Mouse (Mus musculus): Measurements from ENCODE around the gene 1700001C19Rik. TPM values are rescaled to one million over a fixed set of nuclear protein-coding genes. Genes with fewer than 3 reads are reported as not detected.

The 1700001C19Rik gene
- total RNA-seq (2017): not detected in 2 replicates

DNA sequence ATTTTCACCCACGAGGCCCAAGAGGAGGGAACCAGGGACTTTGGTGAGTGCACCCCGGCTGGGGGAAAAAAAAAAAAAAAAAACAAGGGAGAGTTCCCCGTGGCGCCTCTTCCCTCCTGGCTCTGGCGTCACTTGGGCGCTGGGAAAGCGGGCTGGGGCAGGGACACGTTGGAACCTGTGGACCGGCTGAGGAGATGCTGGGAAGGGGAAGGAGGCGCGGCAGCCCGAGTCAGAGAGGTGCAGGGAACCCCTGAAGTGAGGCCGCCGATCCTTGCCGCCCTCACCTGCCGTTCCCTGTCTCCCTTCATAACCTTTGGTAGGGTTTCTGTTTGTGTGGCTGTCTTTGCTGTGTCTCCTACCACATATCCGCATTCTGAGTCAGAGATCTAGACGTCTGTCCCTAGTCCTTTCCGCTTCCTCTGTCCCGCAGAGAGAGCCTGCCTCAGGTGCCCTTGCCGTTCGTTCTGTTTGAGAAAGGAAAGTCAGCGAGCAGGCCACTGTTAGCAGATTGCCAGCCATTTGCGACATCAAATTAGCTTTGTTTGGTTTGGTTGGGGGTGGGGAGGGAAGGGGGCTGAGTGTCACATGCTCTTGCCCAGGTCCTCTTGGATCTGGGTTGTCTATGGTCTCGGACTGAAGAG, at the start of gene 1700001C19Rik:
Gene 1700001C19Rik, minus strand, starts transcription at position 470 of the 641 bp plus-strand sequence.
- 0 out of 2 replicates have a peak, but pooled peaks have one; percentile 31 for ATAC-seq (ENCODE audit: extremely low read depth, insufficient number of reproducible peaks, low FRiP score, poor library complexity, severe bottlenecking)

DNA sequence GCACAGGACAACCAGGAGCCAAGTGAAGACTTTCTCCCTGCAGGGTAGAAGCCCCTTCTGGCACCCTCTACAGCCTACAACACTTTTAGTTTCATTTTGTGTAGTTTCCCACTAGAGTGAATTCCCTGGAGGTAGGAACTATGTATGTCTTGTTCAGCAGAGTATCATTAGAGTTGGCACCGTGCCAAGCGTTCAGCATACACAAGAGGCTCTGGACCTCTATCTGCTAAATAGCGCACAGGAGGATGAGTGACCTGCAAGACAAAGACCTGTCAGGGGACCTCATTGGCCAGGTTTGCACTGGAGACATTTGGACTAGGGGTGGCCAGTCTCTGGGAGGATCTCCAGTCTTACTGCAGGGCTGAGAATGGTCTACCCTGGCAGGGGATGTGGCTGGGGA, 48.6 kb upstream of the 1700001C19Rik start:
- no peak for ATAC-seq (ENCODE audit: extremely low read depth, insufficient number of reproducible peaks, low FRiP score, poor library complexity, severe bottlenecking)

DNA sequence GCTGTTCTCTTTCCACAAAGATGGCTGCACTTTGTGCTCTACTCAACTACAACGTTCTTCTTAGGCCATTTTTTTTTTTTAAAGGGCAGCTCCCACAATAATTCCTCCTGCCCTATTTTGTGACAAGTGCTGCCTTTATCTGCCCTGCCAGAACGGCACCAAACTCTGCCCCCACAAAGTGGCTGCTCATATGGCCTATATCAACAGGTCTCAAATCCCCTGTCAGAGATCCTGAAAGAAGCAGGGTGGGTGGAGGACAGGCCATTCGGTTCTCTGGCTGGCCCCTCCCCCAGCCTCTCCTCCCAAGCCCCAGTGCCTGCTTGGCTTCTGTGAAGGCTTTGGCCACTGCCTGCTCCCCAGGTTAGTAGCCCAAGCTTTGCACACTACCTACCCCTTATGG, 47.8 kb upstream of the 1700001C19Rik start:
- ATAC-seq (ENCODE audit: extremely low read depth, insufficient number of reproducible peaks, low FRiP score, poor library complexity, severe bottlenecking): no peak

DNA sequence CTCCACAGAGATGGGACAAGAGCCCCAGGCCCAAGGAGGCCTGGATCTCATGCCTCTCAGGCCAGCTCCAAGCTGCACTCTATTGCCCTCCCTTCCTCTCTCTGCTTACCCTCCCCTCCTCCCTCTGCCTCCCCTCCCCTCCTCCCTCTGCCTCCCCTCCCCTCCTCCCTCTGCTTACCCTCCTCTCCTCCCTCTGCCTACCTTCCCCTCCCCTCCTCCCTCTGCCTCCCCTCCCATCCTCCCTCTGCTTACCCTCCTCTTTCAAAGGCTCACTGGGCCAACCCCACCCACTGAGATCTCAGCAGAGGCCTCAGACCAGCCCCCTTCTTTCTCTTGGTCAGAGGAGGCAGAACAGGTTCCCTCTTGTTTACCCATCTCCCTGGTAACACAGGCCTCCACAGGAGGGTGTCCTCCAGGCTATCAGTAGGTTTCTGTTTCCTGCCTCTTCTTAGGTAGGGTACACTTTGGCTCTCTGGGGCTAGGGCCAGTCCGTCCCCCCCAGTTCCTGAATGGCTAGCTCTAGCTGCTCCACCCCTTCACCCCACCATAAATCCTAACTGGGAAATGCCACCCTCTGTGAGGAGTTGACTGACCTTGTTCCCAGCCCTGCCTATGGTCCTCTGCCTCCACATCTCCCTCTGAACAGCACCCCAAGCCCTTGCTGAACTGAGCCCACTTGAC, 47.2 kb upstream of the 1700001C19Rik start:
- ATAC-seq (ENCODE audit: extremely low read depth, insufficient number of reproducible peaks, low FRiP score, poor library complexity, severe bottlenecking): no peak

DNA sequence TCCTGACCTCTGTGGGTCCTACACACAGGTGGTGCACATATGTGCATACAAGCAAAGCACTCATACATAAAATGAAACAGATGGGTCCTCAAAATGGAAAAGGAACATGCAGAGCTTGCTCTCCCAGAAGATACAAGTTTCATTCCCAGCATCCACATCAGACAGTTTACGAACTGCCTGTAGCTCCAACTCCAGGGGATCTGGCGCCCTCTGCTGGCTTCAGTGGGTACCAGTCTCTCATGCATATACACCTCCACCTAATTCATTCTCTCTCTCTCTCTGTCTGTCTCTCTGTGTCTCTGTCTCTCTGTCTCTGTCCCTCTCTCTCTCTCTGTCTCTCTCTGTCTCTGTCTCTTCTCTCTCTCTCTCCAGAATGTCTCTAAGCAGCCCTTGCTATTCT, 45.2 kb upstream of the 1700001C19Rik start:
- ATAC-seq (ENCODE audit: extremely low read depth, insufficient number of reproducible peaks, low FRiP score, poor library complexity, severe bottlenecking): no peak

DNA sequence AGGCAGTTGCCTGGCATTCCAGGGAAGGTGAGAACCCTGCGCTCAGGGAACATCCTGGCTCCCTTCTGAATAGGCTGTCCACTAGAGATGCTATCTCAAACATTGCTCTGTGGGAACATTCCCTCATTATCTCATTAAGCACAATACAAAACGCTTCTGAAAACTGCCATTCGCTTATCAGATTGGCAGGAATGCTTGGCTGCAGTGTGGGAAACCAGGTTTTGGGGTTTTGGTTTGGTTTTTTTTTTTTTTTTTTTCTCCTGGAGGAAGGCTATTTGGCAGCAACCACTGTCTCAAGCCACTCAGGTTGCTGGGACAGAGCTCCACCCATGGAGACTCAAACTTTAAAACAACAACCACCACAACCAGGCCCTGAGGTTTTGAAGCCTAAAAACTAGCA, 42.7 kb upstream of the 1700001C19Rik start:
- no peak for ATAC-seq (ENCODE audit: extremely low read depth, insufficient number of reproducible peaks, low FRiP score, poor library complexity, severe bottlenecking)

DNA sequence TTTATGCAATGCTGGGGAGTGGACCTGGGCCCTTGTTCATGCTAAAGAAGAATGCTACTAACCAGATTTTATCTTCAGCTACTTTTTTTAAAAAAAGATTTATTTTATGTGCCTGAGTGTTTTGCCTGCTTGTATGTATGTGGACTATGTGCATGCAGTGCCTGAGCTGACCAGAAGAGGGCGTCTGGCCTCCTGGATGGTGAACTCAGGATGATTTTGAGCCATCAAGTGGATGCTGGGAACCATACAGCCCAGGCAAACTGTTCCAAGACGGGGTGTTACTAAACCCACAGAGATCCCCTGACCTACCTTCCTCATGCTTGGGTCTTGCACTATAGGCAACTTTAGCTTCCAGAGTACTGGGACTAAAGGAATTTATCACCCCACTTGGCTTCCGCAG, 38.5 kb upstream of the 1700001C19Rik start:
- no peak for ATAC-seq (ENCODE audit: extremely low read depth, insufficient number of reproducible peaks, low FRiP score, poor library complexity, severe bottlenecking)

DNA sequence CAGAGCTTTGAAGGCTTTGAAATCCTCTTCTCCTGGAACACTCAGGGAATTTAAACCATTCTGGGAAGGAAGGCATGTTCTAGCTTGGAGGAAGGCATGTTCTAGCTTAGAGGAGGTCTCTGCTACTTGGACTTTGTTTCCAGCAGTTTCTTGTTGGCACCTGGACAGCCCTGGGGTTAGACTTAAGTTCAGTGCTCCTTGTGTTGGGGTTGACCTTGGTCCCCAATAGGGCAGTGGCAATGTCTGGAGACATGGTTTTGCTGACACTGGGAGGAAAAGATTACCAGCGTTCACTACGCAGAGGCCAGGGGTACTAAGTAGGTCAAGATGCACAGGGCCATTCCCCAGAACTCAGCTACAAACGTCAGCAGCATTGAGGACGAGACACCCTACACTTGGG, 38.0 kb upstream of the 1700001C19Rik start:
- no peak for ATAC-seq (ENCODE audit: extremely low read depth, insufficient number of reproducible peaks, low FRiP score, poor library complexity, severe bottlenecking)

DNA sequence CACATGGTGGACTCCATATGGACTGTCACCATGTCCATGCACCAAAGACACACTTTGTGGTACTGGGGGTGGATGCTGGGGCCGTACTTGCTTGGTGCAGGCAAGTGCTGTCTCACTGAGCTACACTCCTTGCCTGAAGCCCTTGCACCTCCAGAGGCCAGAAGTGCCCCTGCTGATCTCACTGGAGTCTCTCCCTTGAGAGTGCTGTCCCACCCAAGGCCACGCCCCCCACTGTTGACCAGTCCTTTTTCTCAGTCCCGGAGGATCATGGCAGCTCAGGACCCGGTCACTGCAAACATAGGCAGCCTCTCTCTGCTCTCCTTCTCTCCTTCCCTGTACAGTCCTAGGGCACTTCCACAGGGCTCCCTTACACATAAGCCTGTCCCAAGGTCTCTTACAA, 37.1 kb upstream of the 1700001C19Rik start:
- ATAC-seq (ENCODE audit: extremely low read depth, insufficient number of reproducible peaks, low FRiP score, poor library complexity, severe bottlenecking): no peak

DNA sequence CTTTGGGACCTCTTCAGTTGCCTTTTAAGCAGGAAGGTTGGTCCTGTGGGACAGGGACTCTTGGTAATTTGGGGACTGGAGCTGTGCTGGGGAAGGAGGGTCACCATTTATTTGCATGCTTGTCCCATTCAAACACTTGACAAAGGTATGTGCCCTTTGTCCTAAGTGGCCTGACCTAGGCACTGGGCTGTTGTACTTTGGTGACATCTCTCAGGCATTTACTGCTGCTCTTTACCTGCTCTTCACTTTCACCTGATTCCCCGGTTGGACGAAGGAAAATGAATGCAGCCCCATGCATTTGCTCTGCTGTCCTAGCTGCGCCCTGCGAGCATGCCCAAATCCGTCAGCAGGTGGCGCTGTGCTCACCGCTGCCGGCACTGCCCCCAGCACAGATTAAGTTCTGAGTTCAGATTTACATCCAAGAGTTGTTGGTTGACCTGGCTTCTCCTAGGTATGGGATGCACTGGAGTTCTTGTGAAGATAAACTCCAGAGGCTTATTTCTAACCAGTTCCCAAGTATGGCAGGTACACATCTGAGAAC, 36.3 kb upstream of the 1700001C19Rik start:
- peak; percentile 61 for ATAC-seq (ENCODE audit: extremely low read depth, insufficient number of reproducible peaks, low FRiP score, poor library complexity, severe bottlenecking)

DNA sequence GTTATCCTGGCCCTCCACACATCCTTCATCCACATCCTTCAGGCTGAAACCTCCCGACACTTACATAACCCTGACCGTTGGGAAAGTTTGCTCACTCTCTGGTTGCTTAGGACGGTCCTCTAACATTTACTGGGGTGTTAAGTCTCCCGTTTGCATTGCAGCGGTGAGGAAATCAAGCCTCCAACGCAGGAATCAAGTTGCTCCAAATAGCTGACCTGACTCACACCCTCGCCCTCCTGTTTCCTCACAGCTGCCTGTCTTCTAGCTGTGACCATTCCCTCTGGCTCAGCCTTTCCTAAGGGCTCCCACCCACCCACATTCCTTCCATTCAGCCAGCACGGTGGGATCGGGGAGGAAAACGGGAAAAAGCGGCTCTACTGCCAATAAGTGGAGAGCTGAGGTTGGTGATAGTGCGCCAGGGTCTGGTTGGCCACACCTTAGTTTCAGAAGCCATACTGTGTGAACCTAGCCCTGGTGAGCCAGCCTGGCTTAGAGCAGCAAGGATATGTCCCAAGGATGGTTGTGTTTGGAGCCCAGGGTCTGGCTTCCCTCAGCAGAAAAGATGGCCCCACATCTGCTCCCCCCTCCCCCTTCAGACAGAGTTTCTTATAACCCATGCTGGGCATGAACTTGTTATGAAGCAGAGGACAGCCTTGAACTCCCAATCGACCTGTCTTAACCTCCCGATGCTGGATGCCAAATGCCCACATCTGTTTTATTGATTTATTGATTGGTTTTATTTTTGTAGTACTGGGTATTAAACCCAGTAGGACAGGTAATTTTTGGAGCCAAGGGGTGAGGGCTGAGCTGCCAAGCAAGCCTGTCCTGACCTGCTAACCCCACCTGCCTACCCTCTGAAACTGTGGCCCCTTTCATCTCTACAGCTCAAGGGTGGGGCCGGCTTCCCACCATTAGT, 35.5 kb upstream of the 1700001C19Rik start:
- no peak for ATAC-seq (ENCODE audit: extremely low read depth, insufficient number of reproducible peaks, low FRiP score, poor library complexity, severe bottlenecking)

DNA sequence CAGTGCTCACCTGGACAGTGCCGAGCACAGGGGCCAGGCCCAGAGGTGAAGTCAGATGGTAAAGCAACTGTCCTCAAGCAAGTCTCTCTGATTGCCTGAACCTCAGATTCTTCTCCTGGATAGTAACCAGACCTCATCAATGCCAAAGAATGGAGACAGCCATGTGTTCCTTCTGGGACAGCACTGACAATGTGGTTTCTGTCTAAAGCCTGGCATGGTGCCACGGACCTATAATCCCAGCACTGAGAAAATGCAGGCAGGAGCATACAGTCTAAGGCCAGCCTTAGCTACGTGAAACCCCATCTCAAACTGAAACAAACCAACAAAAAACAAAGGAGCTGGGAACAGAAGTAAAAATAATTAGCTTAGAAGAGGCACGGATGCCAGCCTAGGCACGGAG, 33.5 kb upstream of the 1700001C19Rik start:
- no peak for ATAC-seq (ENCODE audit: extremely low read depth, insufficient number of reproducible peaks, low FRiP score, poor library complexity, severe bottlenecking)

DNA sequence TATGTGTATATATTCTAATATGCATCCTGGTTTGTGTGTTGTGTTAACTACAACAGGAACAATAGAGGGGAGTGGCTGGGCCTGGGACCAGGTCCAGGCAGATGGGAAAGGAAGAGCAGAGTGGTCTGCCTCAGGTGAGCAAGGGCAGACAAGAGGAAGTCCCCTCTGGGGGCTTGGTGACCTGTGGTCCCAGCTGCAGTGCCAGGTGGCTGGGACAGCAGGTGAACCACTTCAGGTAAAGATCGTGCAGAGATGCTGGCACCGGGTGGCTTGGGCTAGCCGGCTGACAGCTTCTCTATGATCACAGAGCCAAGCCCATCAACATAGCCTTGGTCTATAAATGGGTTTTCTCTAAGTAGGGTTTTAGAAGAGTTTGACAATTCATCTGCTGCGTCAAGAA, 32.9 kb upstream of the 1700001C19Rik start:
- no peak for ATAC-seq (ENCODE audit: extremely low read depth, insufficient number of reproducible peaks, low FRiP score, poor library complexity, severe bottlenecking)

DNA sequence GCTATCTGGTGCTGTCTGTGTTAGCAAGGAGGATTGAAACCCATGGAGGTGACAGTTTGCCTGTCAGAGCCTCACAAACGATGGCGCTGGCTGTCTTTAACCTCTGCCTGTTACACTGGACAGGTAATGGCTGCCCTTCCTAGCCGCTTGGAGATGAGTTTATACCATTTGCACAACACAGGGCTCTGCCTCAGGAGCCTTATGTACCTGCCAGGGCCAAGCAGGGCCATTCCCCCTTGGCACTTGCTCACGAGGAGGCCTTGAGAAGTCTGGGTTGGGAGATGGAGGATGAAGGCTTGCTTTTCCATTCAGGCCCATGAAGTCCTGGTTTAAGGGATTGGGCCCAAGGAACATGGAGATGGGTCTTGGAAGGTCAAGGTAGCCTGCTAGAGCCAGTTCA, 32.5 kb upstream of the 1700001C19Rik start:
- ATAC-seq (ENCODE audit: extremely low read depth, insufficient number of reproducible peaks, low FRiP score, poor library complexity, severe bottlenecking): no peak

DNA sequence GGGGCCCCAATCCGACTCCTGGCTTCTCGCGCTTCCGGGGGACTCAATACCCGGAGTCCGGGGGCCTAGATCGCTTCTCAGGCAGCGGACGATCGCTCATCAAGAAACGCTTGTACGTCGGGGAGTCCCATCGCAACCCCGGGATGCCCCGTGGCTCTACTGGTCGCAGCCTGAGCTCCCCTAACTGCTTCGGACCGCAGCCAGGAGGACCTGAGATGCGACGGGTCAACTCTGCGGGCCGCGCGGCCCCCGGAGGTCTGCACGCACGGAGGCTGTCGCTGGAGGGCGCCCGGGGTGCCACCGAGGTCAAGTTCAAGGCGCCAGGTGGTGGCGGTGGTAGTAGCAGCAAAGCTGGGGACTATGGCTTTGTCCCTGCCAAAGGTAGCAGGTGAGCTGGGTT, 31.3 kb upstream of the 1700001C19Rik start:
- no peak for ATAC-seq (ENCODE audit: extremely low read depth, insufficient number of reproducible peaks, low FRiP score, poor library complexity, severe bottlenecking)

DNA sequence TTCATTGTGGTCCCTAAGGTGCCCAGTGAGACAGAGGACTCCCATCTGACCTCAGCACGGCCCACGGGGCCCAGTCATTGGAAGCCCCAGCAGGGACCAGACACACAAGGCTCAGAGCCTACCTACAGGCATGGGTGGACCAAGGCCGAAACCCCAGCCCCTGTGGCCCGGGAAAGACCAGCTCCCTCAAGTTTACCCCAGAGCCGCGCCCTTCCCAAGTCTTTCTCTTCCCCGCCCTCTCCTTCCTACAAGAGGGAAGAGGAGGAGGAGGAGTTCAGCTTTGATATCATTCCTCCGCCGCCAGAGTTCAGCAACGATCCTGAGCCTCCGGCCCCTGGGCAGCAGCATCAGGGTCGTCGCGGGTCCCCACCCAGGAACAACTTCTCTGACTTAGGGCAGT, 30.9 kb upstream of the 1700001C19Rik start:
- ATAC-seq (ENCODE audit: extremely low read depth, insufficient number of reproducible peaks, low FRiP score, poor library complexity, severe bottlenecking): no peak

DNA sequence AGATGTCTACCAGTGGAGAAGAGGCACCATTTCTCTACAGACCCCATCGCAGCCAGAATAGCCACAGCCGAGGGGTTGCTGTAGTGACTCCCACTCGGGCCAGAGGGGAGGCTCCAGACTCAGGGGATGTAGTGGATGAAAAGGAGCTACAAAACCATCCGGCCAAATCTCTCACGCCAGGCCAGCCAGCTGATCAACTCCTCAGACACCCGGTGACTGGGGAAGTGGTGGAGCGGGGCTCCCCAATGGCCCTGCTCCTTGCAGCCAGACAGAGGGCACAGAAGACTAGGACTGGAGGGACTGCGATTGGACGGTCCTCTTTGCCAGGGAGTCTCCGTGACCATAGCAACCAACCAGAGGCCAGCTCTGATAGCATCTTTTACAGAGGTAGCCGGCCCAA, 30.5 kb upstream of the 1700001C19Rik start:
- ATAC-seq (ENCODE audit: extremely low read depth, insufficient number of reproducible peaks, low FRiP score, poor library complexity, severe bottlenecking): no peak

DNA sequence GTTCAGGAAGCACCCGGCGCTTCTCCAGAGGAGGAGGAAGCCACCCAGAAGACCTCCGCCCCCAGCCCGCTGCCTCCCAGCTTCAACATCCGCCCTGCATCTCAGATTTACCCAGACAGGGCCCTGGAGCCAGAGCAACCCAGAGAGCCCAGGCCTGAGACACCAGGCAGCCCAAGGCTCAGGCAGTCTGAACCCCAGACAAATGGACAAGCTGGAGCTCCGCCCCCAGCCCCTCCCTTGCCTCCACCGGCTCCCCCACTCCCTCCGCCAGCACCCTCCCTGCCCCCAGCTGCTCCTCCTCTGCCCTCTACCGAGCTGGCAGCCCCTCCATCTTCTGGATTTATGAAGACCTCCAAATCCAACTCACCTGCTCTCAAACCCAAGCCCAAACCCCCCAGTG, 29.1 kb upstream of the 1700001C19Rik start:
- ATAC-seq (ENCODE audit: extremely low read depth, insufficient number of reproducible peaks, low FRiP score, poor library complexity, severe bottlenecking): no peak

DNA sequence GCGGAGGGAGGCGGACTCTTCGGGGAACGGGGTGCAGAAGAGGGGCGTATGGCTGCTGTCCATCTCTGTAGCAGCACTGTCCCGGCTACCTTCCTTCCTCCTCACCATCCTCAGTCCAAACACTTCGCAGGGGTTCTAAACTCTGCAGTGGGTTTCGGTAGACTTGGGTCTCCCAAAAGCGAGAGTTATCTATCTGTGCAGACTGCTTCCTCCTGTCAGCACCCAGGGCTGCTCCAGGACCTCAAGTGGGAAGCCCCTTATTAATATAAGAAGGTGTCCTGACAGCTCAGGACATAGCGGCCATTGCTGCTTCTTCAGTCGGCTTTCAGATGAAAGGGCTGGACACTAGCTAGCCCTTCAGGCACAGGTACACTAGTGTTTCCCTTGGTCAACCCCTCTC, 27.8 kb upstream of the 1700001C19Rik start:
- ATAC-seq (ENCODE audit: extremely low read depth, insufficient number of reproducible peaks, low FRiP score, poor library complexity, severe bottlenecking): no peak
